Mouse (Mus musculus) small intestine, adult 2 months (tissue): ENCODE data around the gene Trhde. TPM values are rescaled to one million over a fixed set of nuclear protein-coding genes. Genes with fewer than 3 reads are reported as not detected.

ENCODE experiments used
- H3K27ac ChIP-seq: fragments of 200-500 bp; 2 replicates; pipeline ENCODE4 v1.5.1; 2012; ENCODE audit warnings: low read depth, low read length, control low read depth, inconsistent platforms; ENCODE audit not compliant: insufficient read depth
- H3K27me3 ChIP-seq: fragments of 200-500 bp; 2 replicates; pipeline ENCODE4 v1.6.1; 2012; ENCODE audit warnings: mild to moderate bottlenecking, moderate library complexity, low read length, inconsistent platforms; ENCODE audit not compliant: control insufficient read depth, insufficient read depth
- H3K36me3 ChIP-seq: fragments of 200-500 bp; 2 replicates; pipeline ENCODE4 v1.6.1; 2012; ENCODE audit warnings: mild to moderate bottlenecking, low read length, control low read depth, inconsistent platforms; ENCODE audit not compliant: control insufficient read depth, insufficient read depth
- H3K4me1 ChIP-seq: fragments of 200-500 bp; 2 replicates; pipeline ENCODE4 v1.6.1; 2012; ENCODE audit warnings: low read length, inconsistent platforms, mixed read lengths; ENCODE audit not compliant: control insufficient read depth, insufficient read depth, insufficient read length
- H3K4me3 ChIP-seq: fragments of 200-500 bp; 2 replicates; pipeline ENCODE4 v1.5.1; 2012; ENCODE audit warnings: low read depth, mild to moderate bottlenecking, control low read depth, inconsistent platforms, low read length, moderate library complexity
- CTCF ChIP-seq: fragments of 200-500 bp; IDR thresholded peaks from 2 replicates; pipeline ENCODE4 v1.5.1; 2012; ENCODE audit warnings: low read depth, mild to moderate bottlenecking, control low read depth, inconsistent platforms, low read length, moderate library complexity, mixed read lengths; ENCODE audit not compliant: insufficient replicate concordance, insufficient read length; ENCODE audit errors: extremely low read depth
- POLR2A ChIP-seq: fragments of 200-500 bp; IDR thresholded peaks from 2 replicates; pipeline ENCODE4 v1.6.1; 2012; ENCODE audit warnings: low read depth, mild to moderate bottlenecking, control low read depth, inconsistent platforms, low read length, moderate library complexity
- WGBS: fragments of 180-500 bp; shearing (Covaris S2); methylation state at CpG from one replicate; pipeline ENCODE4 v1.1.7; 2018; 5-methylcytosine and 5-hydroxymethylcytosine counted together
- polyA plus RNA-seq: library from polyadenylated mRNA; depleted of rRNA; stranded (reverse); fragments of >200 nt; gene quantifications from 2 replicates; pipeline ENCODE4 v1.2.3, GENCODE M21; 2012

Trhde gene
- polyA plus RNA-seq, 1 experiment = 0.19 TPM

GRCm38 (mm10) chr10:114567891-114568290 is 234.2 kb downstream of the Trhde start:
- TF ChIP-seq POLR2A (no peak), CTCF (no peak)
- Histone ChIP-seq H3K4me3 (no peak overlapping the region), H3K27ac (no peak overlapping the region), H3K27me3 (no peaks in the 10 kb centered on the region), H3K36me3 (no peaks in the 10 kb centered on the region), H3K4me1 (no peaks in the 10 kb centered on the region)
- 80% methylated on average over 1 of the region's 1 CpGs for WGBS

DNA sequence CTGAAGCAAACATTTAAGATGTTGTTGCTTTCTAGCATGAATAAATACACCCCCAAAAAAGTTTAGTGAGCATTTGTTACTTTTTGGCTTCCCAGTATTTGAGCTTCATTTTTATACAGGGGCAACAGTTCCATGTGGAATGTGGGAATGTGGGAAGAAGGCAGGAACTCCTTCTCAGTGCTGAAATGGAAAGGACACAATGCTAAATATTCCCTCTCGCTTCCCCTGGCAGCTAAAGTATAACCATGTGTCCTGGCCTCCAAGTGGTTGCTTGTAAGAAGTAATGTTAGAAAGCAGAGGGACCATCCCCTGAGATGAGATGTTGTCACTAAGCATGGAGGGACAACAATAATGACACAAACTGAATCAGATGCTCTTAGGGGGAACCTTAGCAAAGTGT is 292.9 kb downstream of the Trhde start:
- TF ChIP-seq CTCF = no peak
- TF ChIP-seq POLR2A = no peak
- Histone ChIP-seq H3K27ac (no peak overlapping the region), H3K4me3 (no peak overlapping the region), H3K27me3 (no peaks in the 10 kb centered on the region), H3K4me1 (no peaks in the 10 kb centered on the region), H3K36me3 (no peaks in the 10 kb centered on the region)
- 66% methylated on average over 1 of the region's 1 CpGs for whole genome bisulfite sequencing

DNA sequence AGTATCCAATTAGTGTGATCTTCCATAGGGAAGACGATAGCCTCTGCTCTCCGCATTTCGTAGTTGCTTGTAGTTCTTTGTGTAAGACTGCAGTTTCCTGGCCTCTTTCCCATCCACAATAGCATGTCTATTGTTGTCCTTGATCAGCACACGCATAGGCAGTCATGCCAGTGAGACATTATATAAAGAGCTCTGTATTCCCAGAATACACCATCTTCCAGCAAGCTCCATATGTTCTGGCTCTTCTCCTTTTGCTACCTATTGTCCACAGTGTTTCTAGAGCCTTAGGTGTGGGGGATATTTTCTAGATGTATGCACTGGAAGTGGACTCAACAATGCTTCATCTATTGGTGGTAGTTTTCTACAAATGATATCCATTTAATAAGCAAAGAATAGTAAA is 313.3 kb downstream of the Trhde start:
- WGBS = 86% methylated on average over 4 of the region's 4 CpGs

GRCm38 (mm10) chr10:114455591-114455990 is 346.5 kb downstream of the Trhde start:
- no peaks in the 10 kb centered on the region for H3K27me3 ChIP-seq
- TF ChIP-seq CTCF (no peak), POLR2A (no peak)
- H3K36me3 ChIP-seq = no peaks in the 10 kb centered on the region
- 72% methylated on average over 3 of the region's 3 CpGs for WGBS
- no peak overlapping the region for H3K27ac ChIP-seq
- H3K4me1 ChIP-seq = no peaks in the 10 kb centered on the region
- H3K4me3 ChIP-seq = no peak overlapping the region

More for the DNA sequence above, 313.3 kb downstream of the Trhde start:
- Histone ChIP-seq H3K27ac (no peak overlapping the region), H3K36me3 (no peaks in the 10 kb centered on the region), H3K4me1 (no peaks in the 10 kb centered on the region), H3K4me3 (no peak overlapping the region), H3K27me3 (no peaks in the 10 kb centered on the region)
- TF ChIP-seq POLR2A (no peak), CTCF (no peak)

GRCm38 (mm10) chr10:114448116-114448515 is 354.0 kb downstream of the Trhde start:
- 77% methylated on average over 6 of the region's 6 CpGs for WGBS
- Histone ChIP-seq H3K27ac (no peak overlapping the region), H3K36me3 (no peaks in the 10 kb centered on the region), H3K27me3 (no peaks in the 10 kb centered on the region), H3K4me3 (no peak overlapping the region), H3K4me1 (no peaks in the 10 kb centered on the region)
- TF ChIP-seq POLR2A (no peak), CTCF (no peak)

DNA sequence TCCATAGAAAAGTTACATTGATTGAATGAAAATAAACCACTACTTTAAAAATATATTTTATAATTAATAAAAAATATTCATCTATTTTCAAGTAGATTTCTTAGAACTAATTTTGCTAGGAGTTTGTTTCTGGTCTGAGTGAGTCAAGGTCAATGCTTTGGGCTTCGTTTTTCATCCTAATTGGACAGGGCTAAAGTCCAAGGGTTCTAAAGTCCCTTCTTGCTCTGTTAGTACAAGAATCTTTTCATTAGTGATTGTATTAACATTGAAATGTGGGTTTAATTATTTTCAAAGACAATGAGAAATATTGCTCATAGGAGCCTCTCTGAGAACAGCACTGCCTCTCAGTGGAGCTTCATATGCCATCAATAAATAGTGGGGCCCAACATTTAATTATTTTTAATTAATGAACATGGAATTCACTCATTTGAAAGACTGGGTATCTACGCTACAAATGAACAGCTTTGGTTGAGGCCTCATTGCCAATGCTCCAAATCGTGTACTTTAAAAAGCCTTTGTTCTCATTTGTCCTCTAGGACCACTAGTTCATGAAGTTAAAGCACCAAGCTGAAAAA is 383.1 kb downstream of the Trhde start:
- TF ChIP-seq CTCF (no peak), POLR2A (no peak)
- no peak overlapping the region for H3K4me3 ChIP-seq
- no peaks in the 10 kb centered on the region for H3K4me1 ChIP-seq
- H3K27ac ChIP-seq = no peak overlapping the region
- no peaks in the 10 kb centered on the region for H3K36me3 ChIP-seq
- H3K27me3 ChIP-seq = no peaks in the 10 kb centered on the region
- WGBS = 52% methylated on average over 3 of the region's 3 CpGs

- 79% methylated on average over 2 of the region's 2 CpGs for WGBS
- Histone ChIP-seq H3K27ac (no peak overlapping the region), H3K36me3 (no peaks in the 10 kb centered on the region), H3K27me3 (no peaks in the 10 kb centered on the region), H3K4me3 (no peak overlapping the region), H3K4me1 (no peaks in the 10 kb centered on the region)
- no peak for TF ChIP-seq POLR2A
- no peak for TF ChIP-seq CTCF
These were observed 386.4 kb downstream of the Trhde start for GRCm38 (mm10) chr10:114415717-114416116.
